Mouse (Mus musculus) liver (tissue): ENCODE results near the gene Smg7.
A peak's percentile ranks its signal among the peaks of the same experiment; 100 is the strongest.
"Not testable (repeated sequence)": the region's sequence is repeated elsewhere in the genome, so short reads cannot be mapped to it uniquely, and the experiment has no call there.

Experiments
- DNase-seq: peaks from one replicate; pipeline ENCODE4 v3.0.0-alpha.2; 2020; ENCODE audit warnings: mixed read lengths

Smg7 gene

DNA sequence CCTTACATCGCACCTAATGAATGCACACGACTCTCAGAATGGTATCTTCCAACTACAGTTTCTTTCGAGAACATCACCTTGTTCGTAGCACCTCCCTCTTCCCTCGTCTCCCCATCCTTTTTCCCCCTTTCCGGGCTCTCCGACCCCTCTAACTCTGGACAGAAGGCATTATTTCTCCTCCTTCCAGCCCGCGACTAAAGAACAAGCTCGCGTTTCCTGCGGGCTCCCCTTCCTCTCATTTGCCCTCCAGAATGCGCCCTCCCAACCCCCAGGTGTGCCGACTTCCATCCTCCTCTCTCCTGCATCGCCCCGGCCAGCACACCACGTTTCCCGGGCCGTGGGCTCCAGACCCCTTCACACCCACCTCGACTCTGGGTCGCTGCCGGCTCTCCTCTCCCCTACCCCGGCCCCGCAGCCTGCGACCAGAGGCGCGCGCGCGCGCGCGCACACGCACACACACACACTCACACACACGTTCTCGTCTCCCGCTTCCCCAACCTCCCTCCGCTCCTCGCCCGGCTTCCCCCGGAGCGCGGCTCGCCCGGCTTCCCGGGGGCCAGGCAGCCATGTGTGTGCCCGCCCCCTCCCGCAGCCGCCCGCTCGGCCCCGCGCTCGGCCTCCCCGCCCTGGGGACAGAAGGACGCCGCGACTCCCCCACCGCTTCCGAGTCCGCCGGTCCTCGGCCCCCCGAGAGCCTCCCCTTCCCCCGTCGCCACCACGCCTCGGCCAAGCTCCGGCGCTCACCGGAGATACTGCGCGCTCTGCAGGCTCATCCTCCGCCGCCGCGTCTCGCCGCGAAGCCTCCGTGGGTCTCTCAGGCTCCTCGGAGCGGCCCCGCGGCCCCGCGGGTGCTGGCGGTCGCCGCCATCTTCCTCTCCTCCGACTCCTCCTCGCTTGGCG is at the start of gene Smg7:
Gene Smg7, minus strand, starts transcription at position 882 of the 900 bp plus-strand sequence.
- DNase-seq: peak; percentile 69

DNA sequence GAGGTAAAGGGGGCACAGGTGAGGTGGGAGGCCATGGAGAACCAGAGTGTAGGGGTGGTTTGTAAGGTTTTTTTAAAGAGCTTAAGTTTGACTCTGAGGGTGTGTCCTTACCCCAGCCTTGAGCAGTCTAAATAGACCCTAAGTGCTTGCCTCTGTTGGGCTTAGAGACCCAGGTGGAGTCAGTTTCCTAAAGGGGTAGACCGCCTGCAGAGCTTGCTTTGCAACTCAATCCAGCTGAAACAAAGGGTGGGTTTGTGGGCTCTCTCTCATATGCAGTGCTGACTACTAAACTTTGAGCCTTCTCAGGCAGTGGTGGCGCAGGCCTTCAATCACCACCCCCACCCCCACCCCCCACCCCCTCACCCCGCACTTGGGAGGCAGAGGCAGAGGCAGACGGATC is 40.5 kb upstream of the Smg7 start:
- no peak for DNase-seq

DNA sequence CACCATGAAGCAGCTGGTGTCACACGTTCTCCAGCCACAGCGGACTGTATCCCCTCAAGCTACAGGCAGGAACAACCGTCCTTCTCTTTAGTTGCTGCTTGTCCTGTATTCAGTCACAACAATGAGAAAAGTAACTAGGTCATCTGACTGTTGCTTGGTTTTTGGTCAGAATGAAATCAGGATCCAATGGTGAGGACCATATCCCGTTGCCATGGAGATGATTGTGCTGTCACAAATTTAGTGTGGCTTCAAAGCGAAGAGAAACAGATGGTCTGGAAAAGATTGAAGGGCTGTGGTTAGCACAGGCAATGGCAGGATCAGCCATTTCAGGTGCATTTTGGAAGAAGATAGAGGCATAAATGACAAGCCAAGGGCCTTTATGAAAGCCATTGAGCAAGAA is 33.9 kb upstream of the Smg7 start:
- no peak for DNase-seq

DNA sequence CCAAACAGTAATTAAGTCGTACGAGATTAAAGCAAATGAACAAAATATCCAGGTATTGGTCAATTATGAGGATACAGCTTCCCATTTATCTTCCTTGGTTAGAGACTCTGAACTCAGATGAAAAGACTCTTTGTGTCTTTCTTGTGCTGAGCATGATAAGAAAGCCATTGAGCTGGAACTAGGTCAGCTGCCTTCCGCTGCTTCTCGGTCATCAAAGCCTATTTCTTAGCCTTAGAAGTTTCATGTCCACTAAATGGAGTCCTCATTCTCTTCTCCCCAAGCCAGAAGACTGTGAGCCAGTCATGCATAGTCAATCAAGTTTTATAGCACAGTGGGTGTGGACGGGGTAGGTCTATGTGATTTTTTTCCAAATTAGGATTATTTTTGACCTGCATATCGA is 33.0 kb upstream of the Smg7 start:
- no peak for DNase-seq

DNA sequence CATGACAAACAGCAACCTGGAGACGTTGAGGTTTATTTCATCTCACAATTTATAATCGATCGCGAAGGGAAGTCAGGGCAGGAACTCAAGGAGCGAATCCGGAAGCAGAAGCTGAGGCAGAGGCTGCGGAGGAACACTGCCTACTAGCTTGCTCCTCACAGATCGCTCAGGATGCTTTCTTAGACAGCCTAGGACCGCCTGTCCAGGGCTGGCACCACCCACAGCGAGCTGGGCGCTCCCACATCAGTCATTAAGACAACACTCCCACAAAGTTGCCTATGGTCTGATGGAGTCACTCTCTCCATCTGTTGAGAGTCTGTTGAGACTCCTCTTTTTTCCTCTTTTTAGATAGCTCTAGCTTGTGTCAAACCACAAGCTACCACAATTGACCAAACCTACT is 31.5 kb upstream of the Smg7 start:
- no peak for DNase-seq

DNA sequence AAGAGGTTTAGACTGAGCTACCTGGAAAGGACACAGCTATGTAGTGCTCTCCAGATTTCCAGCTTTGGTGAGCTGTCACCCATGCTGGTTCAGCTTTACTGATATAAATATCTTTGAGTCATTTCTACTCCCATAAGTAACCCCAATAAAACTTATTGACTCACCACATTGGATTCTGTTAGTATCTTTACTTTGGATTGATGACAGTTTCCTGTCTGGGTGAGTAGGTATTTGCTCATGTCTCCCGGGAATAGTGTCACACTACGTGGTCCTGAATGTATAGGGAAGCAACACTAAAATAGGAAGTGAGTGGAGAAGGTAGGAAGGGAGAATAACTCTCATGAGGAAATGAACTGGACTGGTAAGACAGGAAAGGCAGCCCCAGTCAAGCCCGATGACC is 19.3 kb upstream of the Smg7 start:
- DNase-seq: no peak

DNA sequence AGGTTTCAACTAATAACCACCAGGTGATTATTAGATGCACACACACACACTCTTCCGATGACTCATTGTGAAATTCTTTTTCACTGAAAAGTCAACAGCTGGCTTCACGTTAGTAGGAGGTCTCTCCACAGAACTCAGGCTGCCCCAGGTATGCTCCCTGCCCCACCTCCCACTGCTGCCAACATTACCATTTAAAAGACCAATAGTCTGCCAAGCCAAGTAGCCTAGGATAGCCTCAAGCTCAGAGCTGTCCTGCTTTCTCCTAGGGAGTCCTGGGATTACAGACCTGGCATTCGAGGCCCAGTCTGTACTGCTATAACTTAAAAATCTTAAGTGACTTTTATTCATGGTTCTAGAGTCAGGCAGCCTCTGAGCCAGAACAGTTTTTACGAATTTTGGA is 15.2 kb upstream of the Smg7 start:
- no peak for DNase-seq

DNA sequence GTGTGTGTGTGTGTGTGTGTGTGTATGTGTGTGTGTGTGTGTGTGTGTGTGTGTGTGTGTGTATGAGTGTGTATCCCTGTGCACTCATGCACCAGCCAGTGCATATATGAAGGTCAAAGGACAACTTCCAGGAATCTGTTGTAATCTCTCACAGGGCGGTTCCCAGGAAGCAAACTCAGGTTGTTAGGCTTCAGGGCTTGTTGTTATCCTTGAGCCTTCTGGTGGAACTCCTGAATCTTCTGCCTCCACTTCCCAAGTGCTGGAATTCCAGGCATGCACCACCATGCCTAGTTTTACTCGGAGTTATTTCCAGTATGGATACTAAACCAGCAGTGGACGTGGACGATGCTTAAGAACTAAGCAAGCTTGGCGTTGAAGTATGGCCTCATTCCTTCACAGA is 14.5 kb upstream of the Smg7 start:
- no peak for DNase-seq

DNA sequence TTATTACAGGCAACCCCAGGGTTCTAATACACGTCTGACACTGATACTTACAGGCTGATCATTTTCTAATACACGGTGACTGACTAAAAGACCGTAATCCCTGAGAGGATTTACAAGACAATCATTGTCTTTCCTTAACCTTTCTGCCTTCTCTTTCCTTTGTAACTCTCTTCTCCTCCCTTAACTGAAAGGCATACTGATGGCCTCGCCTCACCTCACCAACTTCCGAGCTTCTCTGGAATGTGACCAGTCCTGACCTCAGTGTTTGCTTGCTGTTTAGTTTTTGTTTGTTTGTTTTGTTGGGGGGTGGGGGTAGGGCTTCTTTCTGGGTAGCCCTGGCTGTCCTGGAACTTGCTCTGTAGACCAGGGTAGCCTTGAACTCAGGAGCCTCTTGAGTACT is 13.3 kb upstream of the Smg7 start:
- DNase-seq: no peak

DNA sequence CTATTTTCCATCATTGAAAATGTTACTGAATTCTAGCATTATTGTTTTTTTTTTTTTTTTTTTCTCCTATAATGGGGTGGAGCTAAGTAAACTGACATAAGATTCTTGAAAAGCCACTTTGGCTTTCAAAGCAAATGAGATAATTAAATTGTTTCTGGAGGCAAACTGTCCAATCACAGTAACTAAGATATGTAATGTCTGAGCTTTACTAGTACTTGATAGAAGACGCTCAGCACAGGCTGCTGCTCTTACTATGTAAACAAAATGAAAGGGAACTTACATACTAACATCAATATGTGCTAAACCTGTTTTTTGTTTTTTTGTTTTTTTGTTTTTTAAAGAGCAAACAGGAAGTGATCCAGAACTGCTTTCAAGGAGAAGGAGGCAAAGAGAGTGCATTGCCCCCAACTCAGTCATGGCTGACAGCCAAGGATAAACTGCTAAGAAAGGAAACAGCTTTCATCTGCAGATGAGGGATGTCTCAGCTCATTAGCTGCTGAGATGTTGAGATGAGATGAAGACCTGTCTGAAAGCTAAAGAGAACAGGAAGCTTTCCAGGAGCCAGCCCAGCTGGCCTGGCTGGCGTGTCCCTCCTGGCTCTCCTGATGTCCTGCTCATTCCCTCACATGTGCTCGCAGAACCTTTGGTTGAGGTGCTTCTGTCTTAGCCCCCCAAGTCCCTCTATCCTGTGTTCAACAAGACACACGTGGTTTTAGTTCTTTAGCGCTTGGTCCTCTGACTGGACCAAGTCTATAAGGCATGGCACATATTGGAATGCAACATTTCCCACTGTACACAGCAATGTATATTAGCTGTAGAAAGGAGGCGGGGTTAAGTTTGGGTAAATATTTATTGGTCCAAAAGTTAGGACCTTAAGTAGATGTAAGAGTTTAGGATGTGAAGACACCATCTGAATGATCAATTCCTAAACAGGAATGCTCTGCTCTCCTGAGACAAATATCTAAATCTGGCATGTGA is 11.3 kb upstream of the Smg7 start:
- DNase-seq: no peak

DNA sequence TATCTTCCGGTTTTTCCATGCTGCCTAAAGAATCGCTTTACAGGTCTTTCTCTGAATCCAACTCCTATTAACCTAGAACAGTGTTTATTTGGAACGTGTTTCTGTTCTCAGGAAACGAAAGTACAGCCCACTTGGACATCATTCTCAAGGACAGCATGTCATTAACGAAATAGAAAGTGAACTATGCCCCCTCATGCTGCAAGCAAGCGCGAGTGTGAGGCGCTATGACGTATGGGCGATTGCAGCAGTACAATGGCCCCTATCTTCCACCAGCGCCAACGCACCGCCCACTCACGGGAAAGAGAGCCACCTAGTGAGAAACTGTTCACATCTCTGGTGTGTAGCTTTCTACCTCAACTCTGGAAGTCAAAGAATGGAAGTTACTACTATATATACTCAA is 2.0 kb upstream of the Smg7 start:
- peak; percentile 87 for DNase-seq

DNA sequence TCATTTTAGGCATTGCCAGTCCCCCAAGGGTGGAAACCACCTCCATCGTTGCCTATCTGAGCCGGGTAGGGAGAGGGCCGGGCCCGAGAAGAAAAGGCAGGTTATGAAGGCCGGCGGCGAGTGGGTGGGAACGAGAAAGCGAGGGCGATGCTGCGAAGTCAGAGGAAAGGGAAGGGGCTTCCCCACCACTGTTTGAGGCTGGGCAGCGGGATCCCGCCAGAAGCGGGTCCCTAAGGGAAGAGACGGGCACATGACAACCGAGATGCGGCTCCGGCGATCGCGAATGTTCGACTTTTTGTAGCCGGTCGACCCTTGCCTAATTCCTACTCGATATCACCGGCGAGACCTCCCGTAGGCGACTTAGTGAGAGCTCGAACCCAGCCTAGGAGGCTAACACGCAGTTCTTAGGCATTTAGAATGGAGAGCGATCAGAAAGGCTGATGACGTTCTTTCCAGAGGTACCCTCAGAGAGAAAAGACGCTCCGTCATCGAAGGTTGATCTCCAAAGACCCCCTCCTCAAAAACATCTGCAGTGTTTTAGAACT is 1.2 kb upstream of the Smg7 start:
- DNase-seq: peak; percentile 44

DNA sequence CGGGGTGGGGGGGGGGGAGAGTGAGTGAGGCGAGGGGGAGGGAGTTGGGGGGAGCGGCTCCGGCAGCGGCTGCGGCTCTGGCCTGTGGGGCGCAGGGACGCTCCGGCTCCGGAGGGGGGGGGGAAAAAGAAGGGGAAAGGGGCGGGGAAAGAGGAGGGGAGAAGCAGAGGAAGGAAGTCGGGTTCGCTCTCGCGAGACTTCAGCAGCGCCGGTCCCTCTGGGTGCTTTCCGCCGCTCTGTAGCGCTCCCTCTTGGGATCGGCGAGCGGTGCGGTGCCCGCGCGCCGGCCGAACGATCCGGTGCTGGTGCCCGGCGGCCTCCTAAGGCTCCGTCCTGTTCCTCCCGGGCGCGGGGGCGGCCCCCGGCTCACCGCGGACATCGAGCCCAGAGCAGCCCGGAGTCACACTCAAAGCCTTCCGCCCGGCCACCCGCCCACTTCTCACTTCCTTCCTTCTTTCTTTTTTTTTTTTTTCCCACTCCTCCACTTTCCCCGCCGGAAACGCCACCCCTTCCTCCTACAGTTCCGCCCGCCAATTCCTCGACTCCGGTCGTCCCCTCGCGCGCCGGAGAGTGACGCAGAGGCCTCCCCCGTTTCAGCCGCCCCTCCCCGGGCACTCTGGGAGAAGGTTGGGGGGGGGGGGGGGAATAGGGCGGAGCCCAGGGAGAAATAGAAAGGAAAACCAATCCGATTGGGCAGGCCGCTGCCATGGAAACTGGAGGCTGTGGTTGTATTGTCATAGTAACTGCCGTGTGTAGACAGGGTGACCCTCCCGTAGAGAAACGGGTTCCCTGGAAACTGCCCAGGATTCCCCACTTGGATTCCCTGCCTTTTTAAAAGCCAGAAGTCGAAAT is 445 bp upstream of the Smg7 start:
- DNase-seq: peak; percentile 94

DNA sequence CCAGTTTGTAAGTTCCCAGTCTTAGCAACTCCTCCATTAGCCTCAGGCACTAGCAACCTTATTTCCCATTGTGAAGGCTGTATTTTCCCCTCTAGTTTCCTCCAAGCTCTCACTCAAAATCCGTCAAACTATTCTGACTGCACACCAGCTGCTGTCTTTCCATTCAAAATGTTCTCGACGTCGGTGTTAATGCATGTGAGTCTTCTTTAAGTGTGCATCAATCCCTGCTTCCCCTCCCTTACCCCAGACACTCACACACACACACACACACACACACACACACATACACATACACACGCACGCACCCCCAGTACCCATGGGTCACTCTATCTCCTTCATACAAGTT is 1.1 kb downstream of the Smg7 start:
- peak; percentile 5 for DNase-seq

DNA sequence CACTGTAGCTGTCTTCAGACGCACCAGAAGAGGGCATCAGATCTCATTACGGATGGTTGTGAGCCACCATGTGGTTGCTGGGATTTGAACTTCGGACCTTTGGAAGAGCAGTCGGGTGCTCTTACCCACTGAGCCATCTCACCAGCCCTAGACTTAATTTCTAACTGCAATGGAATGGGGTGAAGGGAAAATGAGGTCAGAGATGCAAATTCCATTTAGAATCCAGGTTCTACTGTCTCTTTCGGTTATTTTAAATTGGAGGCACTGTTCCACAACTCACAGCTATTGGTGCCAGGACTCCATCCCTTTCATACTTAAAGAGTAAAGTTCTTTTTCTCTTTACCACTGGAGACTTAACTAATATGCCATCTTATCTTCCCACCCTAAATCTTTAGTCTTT is 14.4 kb downstream of the Smg7 start:
- not testable (repeated sequence) for DNase-seq

DNA sequence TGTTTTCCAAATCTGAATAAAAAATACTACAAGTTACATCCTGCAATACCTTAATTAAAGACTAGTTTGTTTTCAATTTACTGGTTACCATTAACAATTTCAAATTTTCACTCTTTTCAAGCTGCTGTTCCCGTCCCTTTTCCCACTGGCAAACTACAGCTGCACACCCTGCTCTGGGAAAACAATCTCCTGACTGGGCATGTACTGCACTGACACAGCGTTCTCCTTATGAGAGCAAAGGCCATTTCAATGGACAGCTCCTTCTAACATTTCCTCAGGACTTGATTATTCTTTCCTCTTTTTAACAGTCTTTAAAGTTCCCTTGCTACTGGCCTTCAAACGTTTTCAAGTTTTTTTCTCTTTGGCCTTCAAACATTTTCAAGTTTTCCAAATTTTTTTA is 31.4 kb downstream of the Smg7 start:
- DNase-seq: no peak

DNA sequence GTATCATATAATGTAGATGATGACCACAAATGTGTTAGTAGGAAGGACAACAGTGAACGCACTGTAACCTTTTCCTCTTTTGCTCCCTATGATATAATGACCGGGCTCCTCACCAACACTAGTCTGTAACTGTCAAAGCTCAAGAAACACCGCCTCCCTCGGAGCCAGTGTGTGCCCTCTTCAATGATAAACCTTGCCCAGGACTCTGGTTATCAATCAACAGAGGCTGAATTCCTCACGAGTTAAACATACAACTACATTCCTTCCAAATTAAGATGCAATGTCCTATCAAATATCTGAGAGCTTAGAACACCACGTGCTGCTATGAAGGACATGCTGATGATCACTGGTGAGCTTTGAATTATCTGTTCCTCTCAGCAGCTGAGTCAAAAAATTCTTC is 32.5 kb downstream of the Smg7 start:
- no peak for DNase-seq

DNA sequence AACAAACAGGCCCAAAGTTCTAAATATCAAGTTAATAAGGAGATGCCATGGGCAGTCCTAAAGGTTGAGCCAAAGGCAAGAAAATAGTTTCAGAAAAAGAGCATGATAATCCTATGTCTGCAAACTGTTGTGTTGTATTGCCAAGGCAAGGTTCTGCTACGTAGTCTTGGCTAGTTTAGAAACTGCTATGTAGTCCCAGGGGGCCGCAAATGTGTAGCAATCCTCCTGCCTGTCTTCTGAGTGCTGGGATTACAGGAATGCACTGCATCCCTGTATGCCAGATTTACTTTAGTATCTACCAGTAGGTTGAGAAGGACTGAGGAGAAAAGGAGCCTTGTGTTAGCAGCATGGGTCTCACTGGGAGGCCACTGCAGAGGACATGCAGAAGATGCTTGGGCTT is 55.6 kb downstream of the Smg7 start:
- DNase-seq: no peak

DNA sequence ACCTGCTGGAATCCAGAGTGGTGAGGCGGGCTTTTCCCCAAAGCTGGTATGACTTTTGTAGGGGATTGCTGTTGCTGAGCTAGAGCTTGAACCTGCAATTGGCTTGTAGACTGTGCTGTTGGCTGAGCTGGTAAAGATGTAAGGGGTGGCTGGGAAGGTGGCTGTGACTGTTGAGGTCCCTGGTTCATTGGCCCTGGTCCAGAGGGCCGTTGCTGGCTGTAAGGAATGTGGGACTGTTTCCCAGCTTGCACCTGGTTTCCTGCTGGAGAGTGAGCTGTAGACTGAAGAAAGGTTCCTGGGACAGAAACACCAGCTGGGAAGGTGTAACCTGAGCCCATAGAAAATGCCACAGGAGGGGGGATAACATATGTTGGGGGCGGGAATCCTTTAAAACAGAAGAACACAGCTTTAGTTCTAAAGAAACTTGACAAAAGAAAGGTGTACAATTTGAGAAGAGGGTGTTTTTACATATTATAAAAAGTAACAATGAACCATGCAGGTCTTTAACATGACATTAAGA is 57.2 kb downstream of the Smg7 start:
- DNase-seq: no peak

DNA sequence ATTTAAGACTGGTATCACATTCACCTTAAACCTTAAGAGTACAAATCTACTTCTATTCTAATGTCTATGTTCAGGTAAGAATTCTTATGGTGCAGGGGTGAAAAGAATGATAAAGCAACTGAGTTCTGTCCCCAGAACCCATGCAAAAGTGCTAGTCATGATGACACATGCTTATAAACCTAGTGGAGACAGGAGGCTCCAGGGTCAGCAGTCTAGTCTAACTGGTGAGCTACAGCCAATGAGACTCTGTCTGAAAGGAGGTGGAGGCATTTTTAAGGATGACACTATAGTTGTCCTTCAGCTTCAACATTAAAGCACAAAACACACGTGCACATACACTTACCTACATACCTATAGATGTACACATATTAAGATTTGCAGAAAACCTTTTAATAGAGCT is 57.8 kb downstream of the Smg7 start:
- DNase-seq: no peak

DNA sequence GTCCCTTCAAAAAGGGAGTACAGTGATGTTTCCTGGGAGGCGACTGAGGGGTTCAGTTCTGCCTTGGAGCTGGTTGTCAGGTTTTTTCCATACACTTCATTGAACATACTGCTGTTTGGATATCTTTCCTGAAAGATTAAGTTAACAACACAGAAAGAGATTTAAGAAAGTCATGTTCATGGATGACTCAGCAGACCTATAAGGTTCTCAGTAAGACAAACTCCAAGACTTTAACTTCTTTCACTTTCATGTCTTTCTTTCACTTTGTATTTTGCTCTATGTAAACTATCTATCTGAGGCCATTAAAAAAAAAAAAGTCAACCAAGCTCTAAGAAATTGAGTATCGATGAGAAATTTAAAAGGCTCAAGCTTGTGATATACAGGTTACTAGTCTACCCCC is 61.4 kb downstream of the Smg7 start:
- no peak for DNase-seq

DNA sequence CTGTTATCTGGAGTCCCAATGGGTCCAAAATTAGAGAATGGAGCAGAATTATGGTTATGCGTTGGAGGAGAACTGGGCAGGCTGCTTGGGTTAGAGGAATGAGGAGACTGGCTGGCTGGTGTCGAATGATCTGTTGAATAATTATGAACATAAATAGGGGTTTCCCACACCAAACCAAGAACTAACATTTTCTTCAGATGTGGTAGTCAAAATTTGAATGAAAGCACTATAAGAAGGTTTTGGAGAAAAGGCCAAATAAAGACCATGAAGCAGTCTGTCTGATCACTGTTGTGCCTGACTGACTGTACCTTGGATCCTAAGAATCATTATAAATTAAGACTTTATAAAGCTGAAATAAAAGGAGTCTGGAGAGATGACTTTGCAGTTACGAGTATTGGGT is 62.1 kb downstream of the Smg7 start:
- DNase-seq: no peak
